Mouse (Mus musculus): ENCODE measurements around the gene Ptcra.
A peak's percentile ranks its signal among the peaks of the same experiment; 100 is the strongest.

Gene Ptcra

DNA sequence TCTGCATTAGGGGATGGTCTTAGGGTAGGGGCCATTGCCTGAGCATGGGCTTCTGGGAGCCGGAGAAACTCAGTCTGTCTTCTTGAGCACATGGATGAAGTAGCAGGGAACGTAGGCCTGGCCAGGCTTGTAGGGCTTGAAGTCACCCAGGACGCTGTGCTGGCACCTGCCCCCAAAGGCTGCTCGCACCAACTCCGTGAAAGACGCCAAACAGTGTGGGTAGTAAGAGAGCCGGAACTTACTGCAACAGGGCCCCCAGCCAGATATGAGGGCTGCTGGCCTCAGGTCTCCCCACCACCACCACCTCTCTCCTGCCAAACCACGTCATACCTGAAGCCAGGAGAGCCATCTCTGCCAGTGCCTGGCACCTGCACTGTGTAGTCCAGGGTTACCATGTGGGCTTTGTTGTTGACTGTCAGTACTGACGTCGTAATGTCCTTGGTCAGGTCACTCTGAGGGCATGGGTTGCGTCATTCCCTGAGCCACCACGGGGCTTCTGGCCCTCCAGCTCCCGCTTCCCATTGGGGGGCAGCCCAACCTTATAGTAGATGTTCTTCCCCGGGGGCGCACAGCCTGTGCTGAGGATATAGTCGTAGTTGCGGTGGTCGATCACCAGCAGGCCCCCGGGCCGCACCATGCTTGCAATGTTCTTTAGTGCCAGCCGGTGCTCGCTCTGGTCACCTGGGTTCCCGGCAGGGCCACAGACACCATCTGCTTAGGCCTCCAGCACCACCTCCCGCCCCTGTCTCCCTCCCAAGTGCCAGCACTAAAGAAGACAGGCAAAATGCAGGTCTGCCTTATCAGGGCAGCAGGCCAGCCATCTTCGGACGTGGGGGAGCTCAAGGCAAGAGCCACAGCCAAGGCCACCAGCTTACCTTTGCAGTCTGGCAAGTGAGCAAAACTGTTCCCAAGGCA is 37.5 kb downstream of the Ptcra start:
- DNase-seq (ENCODE audit: extremely low spot score, low spot score): no peak

DNA sequence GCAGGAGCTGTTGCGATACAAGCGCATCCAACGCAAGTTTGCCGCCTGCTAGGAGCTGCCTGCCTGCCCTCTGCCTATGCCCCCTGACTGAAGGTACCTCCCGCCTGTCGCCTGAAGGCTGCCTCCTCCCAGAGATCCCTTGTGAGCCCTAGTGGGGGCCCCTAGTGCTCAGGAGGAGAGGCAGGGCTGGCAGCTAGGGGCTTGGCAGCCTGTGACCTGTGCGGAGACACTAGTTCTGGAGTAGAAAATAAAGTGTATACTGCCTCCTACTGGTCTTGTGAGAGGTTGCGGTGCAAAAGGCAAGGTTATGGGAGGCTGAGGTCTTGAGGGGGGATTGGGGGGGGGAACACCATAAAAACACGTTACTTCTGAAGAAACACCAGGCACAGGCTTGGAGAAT is 38.2 kb downstream of the Ptcra start:
- peak; percentile 35 for DNase-seq (ENCODE audit: extremely low spot score, low spot score)

DNA sequence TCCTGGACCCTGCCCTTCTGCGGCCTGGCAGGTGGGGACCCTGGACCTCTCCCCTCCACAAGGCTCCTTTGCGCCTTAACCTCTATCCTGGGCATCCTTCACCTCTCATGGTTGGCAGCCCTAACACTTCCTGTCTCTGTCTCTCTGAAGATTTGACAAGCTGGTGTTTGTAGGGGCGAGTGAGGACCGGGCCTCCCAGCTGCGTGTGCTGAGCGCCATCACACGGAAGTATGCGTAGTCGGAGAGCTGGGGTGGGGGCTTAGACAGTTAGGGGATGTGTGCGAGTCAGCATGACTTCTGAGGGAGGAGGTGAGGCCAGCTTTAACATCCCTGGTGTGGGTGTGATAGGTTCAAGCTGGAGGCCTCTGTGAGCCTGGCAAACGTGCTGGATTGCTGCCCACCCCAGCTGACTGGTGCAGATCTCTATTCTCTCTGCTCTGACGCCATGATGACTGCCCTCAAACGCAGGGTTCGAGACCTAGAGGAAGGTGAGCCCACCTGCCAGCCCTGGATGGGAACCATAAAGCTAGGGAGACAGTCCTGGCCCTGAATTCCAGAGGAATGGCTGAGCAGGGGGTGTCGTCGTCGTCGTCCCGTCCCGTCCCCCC is 38.9 kb downstream of the Ptcra start:
- no peak for DNase-seq (ENCODE audit: extremely low spot score, low spot score)

DNA sequence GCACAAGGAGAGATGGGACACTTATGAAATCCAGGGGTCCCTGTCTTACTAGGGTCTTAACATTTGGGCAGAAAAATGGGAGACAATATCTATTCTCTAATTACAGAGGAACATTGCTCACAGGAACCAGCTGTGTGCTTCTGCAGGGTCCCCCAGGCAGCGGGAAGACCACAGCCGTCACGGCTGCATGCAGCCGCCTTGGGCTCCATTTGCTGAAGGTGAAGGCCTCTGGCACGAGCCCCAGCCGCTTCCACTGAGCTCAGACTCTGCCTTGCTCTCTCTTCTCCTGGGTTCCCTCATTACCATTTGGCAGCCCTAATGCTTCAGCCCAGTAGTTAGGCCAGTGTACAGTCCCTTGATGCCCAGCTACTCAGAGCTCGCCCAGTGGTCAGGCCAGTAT is 42.4 kb downstream of the Ptcra start:
- no peak for DNase-seq (ENCODE audit: extremely low spot score, low spot score)

DNA sequence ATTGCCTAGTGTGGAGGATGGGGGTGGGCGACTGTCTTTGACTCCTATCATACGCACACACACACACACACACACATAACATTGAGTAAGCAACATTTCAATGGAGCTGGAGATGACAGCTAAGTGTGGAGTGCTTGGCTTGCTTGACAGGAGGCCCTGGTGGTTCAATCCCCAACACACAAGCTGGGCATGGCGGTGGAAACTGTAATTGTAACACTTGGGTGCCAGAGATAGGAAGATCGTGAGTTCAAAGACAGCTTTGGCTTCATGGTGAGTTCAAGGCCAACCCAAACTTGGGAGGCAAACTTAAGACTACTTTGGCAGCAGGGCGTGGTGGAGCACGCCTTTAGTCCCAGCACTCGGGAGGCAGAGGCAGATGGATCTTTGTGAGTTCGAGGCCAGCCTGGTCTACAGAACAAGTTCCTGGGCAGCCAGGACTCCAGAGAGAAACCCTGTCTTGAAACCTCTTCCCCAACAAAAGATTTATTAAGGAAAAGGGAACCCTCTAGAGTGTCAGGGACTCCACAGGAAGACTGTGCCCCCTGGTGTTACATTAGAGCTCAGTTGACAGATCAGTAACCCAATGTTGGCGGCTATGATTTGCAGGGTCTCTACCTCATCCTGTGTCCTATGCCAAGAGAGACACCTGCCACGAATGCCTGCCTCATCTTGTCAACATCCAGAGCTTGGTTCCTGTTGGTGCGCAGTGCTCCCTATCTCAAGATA is 48.6 kb downstream of the Ptcra start:
- DNase-seq (ENCODE audit: extremely low spot score, low spot score): no peak

DNA sequence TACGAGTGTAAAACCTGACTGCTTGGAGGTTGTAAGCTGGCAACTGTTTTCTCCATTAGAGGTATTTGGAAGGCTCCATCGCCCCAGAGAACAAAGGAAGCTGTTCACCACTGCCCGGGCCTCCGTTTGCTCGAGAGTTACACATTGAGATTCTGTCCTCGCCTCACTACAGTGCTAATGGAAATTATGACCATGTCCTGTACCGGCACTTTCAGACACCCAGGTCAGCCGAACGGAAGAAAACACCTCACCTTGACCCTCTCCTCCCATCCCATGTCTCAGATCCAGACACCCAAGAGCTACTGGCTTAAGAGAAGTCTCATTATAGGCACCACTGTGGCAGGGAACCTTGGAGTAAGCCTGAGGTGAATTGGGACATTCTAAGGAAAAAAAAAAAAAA is 49.7 kb downstream of the Ptcra start:
- DNase-seq (ENCODE audit: extremely low spot score, low spot score): no peak

DNA sequence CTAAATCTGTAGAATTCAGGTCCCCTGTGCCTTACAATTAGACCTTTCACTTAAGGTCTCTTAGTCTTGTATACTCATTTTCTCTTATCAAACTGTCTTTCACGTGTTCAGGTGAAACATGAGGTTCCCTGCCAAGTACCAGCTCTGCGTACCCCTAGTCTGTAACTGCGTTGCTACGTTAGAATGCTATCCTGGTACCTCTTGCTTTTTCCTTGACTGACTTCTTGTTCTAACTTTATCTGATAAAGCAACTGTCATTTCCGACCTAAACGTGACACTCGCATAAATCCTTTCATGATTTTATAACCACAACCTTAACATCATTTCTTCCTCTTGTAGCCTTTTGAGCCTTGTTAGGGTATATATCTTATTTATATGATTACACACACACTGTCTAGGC is 51.1 kb downstream of the Ptcra start:
- DNase-seq (ENCODE audit: extremely low spot score, low spot score): no peak

DNA sequence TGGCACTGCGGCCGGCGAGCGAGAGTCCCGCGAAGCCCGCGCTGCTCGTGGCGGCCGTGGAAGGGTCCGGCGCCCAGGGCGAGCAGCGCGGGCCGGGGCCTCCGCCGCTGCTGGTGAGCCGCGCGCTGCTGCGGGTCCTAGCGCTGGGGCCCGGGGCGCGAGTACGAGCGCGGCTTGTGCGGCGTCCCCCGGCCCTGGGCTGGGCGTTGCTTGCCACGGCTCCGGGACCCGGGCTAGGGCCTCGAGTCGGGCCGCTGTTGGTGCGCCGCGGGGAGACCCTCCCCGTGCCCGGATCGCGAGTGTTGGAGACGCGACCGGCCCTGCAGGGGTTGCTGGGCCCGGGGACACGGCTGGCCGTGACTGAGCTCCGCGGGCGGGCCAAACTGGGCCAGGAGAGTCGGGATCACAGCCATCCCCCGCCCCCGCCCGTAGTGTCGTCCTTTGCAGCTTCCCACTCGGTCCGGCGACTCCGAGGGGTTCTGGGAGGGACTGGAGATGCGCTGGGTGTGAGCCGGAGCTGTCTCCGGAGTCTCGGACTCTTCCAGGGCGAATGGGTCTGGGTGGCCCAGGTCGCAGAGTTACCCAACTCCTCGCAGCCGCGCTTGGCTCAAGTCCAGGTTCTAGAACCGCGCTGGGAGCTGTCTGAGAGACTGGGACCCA is 51.8 kb downstream of the Ptcra start:
- DNase-seq (ENCODE audit: extremely low spot score, low spot score): no peak

DNA sequence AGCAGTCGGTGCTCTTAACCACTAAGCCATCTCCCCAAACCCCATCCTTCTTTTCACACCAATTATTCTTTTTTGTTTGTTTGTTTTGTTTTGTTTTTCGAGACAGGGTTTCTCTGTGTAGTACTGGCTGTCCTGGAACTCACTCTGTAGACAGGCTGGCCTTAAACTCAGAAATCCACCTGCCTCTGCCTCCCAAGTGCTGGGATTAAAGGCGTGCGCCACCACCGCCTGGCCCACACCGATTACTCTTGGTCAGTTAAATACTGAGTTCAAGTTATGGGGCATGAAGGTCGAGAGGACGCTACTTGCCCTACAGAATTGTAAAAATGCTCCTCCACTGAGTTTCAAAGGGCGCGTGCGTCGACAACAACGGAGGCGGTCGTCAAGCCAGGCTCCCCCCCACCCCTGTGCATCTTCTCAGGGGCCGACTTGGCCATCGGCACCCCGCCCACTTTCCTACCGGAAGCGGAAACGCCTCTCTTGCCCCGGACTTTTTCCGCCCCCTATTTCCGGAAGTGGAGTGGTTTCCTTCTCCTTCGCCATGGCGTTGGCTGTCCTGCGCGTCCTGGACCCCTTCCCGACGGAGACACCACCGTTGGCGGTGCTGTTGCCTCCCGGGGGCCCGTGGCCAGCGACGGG is 52.4 kb downstream of the Ptcra start, which contains the start of gene Pex6:
Pex6 (plus strand) TSS at position 505 of the 639 bp plus-strand sequence.
- peak; percentile 94 for DNase-seq (ENCODE audit: extremely low spot score, low spot score)

DNA sequence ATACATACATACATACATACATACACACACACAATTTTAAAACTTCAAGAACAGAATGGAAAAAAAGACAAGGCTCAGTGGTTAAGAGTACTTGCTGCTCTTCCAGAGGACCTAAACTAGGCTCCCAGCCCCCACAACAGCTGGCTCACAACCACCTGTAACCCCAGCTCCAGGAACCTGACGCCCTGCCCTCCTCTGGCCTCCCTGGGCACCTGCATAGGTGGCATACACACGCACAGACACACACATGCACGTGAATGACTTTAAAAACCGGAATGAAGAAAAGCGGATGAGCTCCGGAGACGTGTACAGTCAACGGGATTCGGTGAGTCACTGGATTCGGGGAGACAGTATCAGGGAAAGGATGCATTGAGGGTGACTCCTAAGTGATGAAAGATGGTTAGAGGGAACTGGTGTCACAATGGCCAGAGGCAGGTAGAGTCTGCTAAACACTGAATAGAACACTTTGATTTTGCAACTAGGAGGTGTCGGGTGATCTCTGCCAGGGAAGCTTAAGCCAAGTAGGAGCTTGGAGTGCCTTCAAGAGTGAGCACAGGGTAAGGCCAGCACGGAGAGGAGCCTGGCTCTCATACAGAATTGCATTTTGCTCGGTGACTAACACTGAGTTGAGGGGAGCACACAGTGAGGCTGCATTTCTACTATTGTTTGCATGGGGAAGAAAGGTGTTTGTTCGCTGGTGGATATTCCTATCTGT is 57.0 kb downstream of the Ptcra start:
- no peak for DNase-seq (ENCODE audit: extremely low spot score, low spot score)
